Mouse (Mus musculus): Measurements from ENCODE around the gene Lrrc45. TPM values are rescaled to one million over a fixed set of nuclear protein-coding genes. Genes with fewer than 3 reads are reported as not detected.
A peak's percentile ranks its signal among the peaks of the same experiment; 100 is the strongest.
"Not testable (repeated sequence)": the region's sequence is repeated elsewhere in the genome, so short reads cannot be mapped to it uniquely, and the experiment has no call there.

Gene Lrrc45
- 64.5 and 72.9 TPM in 2 replicates for polyA plus RNA-seq (2015; fragmentation: Nextera tagmentation; extraction: Ambion mirVana)

DNA sequence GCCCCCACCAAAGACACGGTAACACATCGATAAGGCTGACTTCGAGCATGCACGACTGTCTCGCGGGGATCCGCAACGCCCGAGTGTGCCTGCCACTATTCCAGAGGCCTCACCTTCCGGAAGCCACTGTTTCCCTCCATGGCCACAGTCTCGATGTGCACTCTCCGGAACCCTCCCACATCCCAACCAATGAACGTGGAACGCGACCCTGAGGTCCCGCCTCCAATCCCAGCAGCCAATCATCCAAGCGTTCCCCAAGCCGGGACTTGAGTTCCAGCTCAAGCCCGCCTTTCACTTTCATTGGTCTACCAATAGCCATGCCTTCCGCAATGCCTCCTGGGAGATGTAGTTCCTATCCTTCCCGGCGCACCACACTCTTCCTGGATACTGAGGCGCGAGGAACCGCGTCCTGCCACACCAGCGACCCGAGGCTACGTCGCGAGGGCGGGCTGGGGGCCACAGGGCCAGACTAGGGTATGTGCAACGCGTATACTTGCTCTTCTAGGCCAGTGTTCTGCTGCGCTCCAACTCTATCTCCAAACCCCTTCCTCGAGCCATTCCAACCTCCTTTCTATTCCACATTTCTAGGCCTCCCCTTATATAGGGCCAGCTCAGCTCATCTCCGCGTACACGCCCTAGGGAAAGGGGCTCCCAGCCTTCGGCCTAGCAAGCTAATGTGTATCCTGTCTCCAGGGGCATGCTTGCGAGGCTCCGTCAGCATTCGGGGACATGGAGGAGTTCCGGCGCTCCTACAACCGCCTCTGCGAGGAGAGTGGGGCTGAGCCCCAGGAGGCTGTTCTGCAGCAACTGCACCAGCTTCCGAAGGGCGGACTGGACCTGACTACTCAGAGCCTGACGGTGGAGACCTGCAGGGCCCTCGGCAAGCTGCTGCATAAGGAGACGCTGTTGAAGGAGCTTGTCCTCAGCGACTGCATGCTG is at the start of gene Lrrc45, which contains the start of gene Cenpx:
Lrrc45 (plus strand) TSS at position 346 of the 939 bp plus-strand sequence.
Cenpx (minus strand) TSS at position 159 of the 939 bp plus-strand sequence.
- Histone ChIP-seq H3K4me2 (peak within 1 kb of the TSS; percentile 92), H3K4me1 (peaks cover 32% of the 10 kb centered on the region), H3K9ac (peak within 1 kb of the TSS; percentile 84), H3K36me3 (ENCODE audit: poor library complexity, severe bottlenecking) (peaks cover 60% of the 10 kb centered on the region), H3K27ac (peak within 1 kb of the TSS; percentile 67), H3K4me3 (peak within 1 kb of the TSS; percentile 63), H3K9me3 (replicated peaks) (no peaks in the 10 kb centered on the region), H3K27me3 (no peaks in the 10 kb centered on the region)
- 4% methylated on average over 53 of the region's 53 CpGs for WGBS
- peak; percentile 98 for ATAC-seq

DNA sequence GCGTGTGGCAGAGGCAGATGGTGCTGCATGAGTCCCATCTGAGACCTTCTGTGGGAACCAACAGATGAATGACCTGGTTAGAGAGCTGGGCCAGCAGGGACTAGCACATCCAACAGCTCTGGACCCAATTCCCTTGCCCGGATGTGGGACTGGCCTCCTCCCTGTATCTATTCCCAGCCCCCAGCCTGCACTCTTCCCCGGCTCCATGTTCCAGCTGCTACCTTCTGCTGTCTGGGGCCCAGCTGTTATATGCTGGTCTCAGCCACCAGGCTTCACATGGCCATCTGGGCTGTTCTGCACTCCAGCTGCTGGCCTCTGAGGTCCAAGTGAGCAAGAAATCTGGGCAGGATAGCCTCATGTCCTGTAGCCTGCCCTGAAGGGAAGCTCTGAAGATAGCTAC is 48.3 kb upstream of the Lrrc45 start:
- Histone ChIP-seq H3K27me3 (peaks cover 52% of the 10 kb centered on the region), H3K4me1 (peaks cover 10% of the 10 kb centered on the region), H3K27ac (no peak overlapping the region), H3K4me2 (no peak overlapping the region), H3K36me3 (ENCODE audit: poor library complexity, severe bottlenecking) (no peaks in the 10 kb centered on the region), H3K9ac (no peak overlapping the region), H3K4me3 (no peak overlapping the region), H3K9me3 (replicated peaks) (no peaks in the 10 kb centered on the region)
- no peak for ATAC-seq
- WGBS, result 87% methylated on average over 3 of the region's 3 CpGs

DNA sequence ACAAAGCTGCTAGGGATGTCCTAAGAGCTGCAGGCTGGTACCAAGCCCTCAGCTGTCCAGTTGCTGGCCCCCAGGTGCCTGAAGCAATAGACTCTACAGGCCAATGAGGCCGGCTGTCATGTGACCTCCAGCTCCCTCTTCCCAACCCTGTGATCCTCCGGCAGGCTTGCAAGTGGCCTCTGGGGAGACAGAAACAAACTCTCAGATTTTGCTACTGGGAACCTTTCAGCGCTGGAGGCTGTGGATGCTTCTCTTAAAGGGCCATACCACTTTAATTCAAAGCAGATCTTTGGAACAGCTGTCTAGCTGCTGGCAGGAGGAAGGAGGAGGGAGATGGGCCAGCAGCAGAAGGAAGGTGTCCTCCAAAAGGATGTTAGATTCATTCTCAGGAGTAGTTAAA is 47.1 kb upstream of the Lrrc45 start:
- Histone ChIP-seq H3K9ac (no peak overlapping the region), H3K4me3 (no peak overlapping the region), H3K4me1 (no peaks in the 10 kb centered on the region), H3K36me3 (ENCODE audit: poor library complexity, severe bottlenecking) (no peaks in the 10 kb centered on the region), H3K9me3 (replicated peaks) (no peaks in the 10 kb centered on the region), H3K27ac (no peak overlapping the region), H3K27me3 (peaks cover 40% of the 10 kb centered on the region), H3K4me2 (no peak overlapping the region)
- ATAC-seq, result no peak
- WGBS, result 12% methylated on average over 3 of the region's 3 CpGs

DNA sequence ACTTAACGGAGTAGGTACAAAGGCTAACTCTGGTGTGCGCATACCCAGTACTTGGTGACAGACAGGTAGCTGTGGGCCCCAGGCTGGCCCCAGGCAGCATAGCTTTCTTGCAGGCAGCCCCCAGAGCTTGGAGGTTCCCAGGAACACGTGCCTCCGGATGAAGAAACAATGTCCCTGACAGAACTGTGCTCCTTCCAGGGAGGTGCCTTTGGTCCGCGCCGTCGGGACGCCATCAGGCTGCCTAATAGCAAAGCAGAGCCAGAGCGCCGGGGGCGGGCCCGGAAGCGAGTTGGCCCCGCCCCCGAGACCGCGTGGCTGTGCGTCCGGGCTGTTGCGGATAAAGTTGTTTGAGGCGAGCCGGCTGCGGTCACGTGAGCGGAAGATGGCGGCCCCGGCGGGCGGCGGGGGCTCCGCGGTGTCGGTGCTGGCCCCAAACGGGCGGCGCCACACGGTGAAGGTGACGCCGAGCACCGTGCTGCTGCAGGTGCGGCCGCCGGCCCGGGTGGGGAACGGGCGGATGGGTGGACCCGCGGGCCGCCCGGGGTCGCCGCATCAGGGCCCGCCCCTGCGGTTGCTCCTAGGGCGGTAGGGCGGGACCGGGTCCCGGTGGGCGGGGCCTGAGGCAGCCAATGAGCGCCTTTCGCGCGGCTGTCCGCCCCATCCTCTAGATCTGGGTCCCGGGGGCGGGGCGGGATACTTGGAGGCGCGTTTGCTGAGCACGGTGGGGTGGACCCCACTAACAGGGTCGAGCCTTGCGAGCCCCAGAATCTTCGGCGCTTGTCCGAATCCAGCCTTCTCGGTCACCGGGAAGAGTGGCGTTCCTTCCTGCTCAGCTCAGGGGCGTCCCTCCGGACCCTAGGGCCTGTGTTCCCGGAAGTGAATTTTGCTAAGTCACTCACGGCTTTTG is 40.8 kb upstream of the Lrrc45 start, which contains the start of gene Aspscr1:
Aspscr1 (plus strand) TSS at position 287 of the 907 bp plus-strand sequence.
- peak; percentile 97 for ATAC-seq

DNA sequence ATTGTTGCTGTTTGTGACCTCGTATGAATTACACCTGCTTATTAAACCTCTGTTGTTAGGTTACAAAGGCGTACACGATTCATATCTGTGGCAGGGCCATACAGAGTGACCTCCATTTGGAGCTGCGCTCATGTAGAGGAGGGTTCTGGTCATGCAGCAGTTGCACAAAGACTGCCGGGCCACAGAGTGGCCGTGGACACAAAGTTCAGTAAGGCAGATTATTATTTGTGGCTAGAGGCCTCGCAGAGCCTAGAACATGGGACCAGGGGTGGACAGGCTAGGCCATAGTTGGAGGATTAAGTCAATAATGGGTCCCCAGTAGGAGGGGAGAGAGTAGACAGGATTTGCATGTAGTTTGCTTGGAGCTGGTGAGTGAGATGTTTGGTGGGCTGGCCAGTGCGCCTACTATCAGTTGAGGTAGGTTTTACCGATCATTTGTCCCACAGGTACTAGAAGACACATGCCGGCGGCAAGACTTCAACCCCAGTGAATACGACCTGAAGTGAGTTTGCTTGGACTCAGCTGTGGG is 40.1 kb upstream of the Lrrc45 start:
- WGBS, result 40% methylated on average over 12 of the region's 12 CpGs
- H3K4me1 ChIP-seq, result peaks cover 18% of the 10 kb centered on the region
- peak overlapping the region; percentile 95 for H3K4me2 ChIP-seq
- peak overlapping the region; percentile 75 for H3K4me3 ChIP-seq
- peak overlapping the region; percentile 80 for H3K9ac ChIP-seq
- peak overlapping the region; percentile 59 for H3K27ac ChIP-seq
- peak; percentile 39 for ATAC-seq
- no peaks in the 10 kb centered on the region for H3K27me3 ChIP-seq
- H3K9me3 ChIP-seq (replicated peaks), result no peaks in the 10 kb centered on the region
- H3K36me3 ChIP-seq (ENCODE audit: poor library complexity, severe bottlenecking), result peaks cover 23% of the 10 kb centered on the region

More for the DNA sequence above, 40.8 kb upstream of the Lrrc45 start, which contains the start of gene Aspscr1:
- peak within 1 kb of the TSS; percentile 78 for H3K27ac ChIP-seq
- H3K4me1 ChIP-seq, result peaks cover 18% of the 10 kb centered on the region
- H3K9ac ChIP-seq, result peak within 1 kb of the TSS; percentile 80
- H3K4me2 ChIP-seq, result peak within 1 kb of the TSS; percentile 95
- 2% methylated on average over 67 of the region's 83 CpGs for WGBS
- H3K36me3 ChIP-seq (ENCODE audit: poor library complexity, severe bottlenecking), result peaks cover 16% of the 10 kb centered on the region
- peak within 1 kb of the TSS; percentile 75 for H3K4me3 ChIP-seq
- no peaks in the 10 kb centered on the region for H3K9me3 ChIP-seq (replicated peaks)
- H3K27me3 ChIP-seq, result no peaks in the 10 kb centered on the region

- ATAC-seq; H3K4me2 ChIP-seq; H3K27me3 ChIP-seq; H3K9ac ChIP-seq; H3K9me3 ChIP-seq (replicated peaks); H3K27ac ChIP-seq; H3K4me3 ChIP-seq: not testable (repeated sequence)
- peaks cover 18% of the 10 kb centered on the region for H3K4me1 ChIP-seq
- H3K36me3 ChIP-seq (ENCODE audit: poor library complexity, severe bottlenecking), result peaks cover 45% of the 10 kb centered on the region
- WGBS, result 80% methylated on average over 4 of the region's 5 CpGs
Measured at GRCm38 (mm10) chr11:120675875-120676274, 37.9 kb upstream of the Lrrc45 start.

- Histone ChIP-seq H3K36me3 (ENCODE audit: poor library complexity, severe bottlenecking) (peaks cover 52% of the 10 kb centered on the region), H3K9ac (0 out of 2 replicates have a peak overlapping the region, but pooled peaks have one; percentile 2), H3K9me3 (replicated peaks) (no peaks in the 10 kb centered on the region), H3K4me1 (peaks cover 18% of the 10 kb centered on the region), H3K27me3 (no peaks in the 10 kb centered on the region), H3K4me2 (no peak overlapping the region), H3K27ac (no peak overlapping the region), H3K4me3 (no peak overlapping the region)
- 97% methylated on average over 4 of the region's 4 CpGs for WGBS
- no peak for ATAC-seq
Measured at GRCm38 (mm10) chr11:120676951-120677350, 36.8 kb upstream of the Lrrc45 start.

DNA sequence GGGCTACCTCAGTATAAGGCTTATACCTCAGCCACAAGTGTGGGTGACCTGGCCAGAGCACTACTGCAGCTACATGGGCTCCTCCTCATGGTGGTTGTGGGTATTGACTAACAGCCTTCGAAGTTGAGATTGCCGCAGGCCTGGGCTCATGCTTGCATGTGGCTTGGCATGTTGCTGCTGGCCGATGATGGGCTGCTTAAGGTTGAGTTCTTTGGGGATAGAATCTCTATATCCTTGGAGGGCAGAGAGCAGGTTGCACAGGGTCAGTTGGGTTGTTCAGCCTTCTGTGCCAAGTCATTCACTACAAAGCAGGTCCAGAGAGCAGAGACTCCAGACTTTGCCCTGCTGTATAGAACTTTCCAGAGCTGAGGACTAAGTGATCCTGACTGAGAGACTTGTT is 33.8 kb upstream of the Lrrc45 start:
- 79% methylated on average over 3 of the region's 3 CpGs for WGBS
- no peak overlapping the region for H3K4me2 ChIP-seq
- no peaks in the 10 kb centered on the region for H3K9me3 ChIP-seq (replicated peaks)
- no peak overlapping the region for H3K4me3 ChIP-seq
- no peak for ATAC-seq
- H3K4me1 ChIP-seq, result no peaks in the 10 kb centered on the region
- no peak overlapping the region for H3K27ac ChIP-seq
- no peaks in the 10 kb centered on the region for H3K27me3 ChIP-seq
- H3K36me3 ChIP-seq (ENCODE audit: poor library complexity, severe bottlenecking), result peaks cover 61% of the 10 kb centered on the region
- H3K9ac ChIP-seq, result no peak overlapping the region

DNA sequence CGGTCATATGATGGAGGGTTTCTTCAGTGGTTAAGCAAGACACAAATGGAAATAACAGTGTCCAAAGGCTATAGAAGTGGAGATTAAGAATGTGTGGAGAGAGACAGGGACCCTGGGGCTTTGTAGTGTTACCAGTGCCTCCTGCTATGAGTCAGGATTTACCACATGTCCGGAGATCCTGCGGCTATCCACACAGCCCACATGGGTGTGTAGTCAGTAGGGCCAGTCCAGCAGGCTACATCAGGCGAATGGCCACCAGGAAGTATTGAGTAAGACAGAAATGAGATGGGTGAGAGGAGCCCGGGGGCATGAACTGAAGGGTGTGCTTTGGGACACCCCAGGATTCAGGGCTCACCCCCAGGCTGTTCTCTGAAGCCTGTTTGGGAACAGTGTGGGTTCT is 31.0 kb upstream of the Lrrc45 start:
- no peak for ATAC-seq
- WGBS, result 97% methylated on average over 5 of the region's 5 CpGs
- no peak overlapping the region for H3K27ac ChIP-seq
- H3K4me1 ChIP-seq, result no peaks in the 10 kb centered on the region
- H3K36me3 ChIP-seq (ENCODE audit: poor library complexity, severe bottlenecking), result peaks cover 68% of the 10 kb centered on the region
- no peaks in the 10 kb centered on the region for H3K9me3 ChIP-seq (replicated peaks)
- H3K9ac ChIP-seq, result no peak overlapping the region
- no peak overlapping the region for H3K4me2 ChIP-seq
- H3K4me3 ChIP-seq, result no peak overlapping the region
- H3K27me3 ChIP-seq, result no peaks in the 10 kb centered on the region

DNA sequence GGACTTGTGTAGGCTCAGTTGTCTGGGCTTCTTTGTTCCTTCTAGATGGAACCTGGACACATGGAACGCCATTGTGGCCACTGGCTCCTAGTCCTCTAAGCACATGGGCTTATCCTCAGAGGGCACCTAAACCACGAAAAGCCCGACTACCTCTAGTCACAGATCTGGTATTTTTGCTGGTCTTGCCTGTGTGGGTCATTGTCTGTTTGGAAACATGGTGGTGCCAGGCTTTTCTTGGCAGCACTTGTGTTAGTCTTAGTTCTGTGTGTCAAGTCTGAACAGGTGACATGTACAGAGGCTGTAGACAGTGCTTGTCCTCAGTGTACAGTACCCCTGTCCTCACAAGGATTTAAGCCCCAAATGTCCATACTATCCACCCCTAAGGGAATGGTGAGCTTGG is 30.2 kb upstream of the Lrrc45 start:
- Histone ChIP-seq H3K27ac (no peak overlapping the region), H3K4me1 (no peaks in the 10 kb centered on the region), H3K36me3 (ENCODE audit: poor library complexity, severe bottlenecking) (peaks cover 68% of the 10 kb centered on the region), H3K9me3 (replicated peaks) (no peaks in the 10 kb centered on the region), H3K4me3 (no peak overlapping the region), H3K4me2 (no peak overlapping the region), H3K27me3 (no peaks in the 10 kb centered on the region), H3K9ac (no peak overlapping the region)
- ATAC-seq, result no peak
- 89% methylated on average over 3 of the region's 3 CpGs for WGBS

DNA sequence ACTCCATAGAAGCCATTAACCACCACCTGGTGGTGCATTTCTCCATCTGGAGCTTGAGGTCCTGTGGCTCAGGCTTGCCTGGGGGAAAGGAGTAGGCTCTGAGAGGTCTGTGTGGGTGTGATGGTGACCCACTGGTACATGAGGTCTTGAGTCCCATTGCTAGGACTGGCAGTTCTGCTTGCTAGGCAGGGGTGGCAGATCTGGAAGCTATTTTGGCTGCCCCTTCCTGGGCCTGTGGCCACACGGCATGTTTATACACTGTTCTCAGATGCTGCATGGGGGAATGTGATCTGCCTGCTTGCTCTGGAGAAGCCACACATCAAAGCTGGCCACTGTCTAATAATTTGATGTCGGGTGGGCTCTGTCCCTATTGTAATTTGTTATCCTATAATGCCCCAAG is 29.6 kb upstream of the Lrrc45 start:
- WGBS, result 96% methylated on average over 2 of the region's 2 CpGs
- no peaks in the 10 kb centered on the region for H3K9me3 ChIP-seq (replicated peaks)
- H3K27me3 ChIP-seq, result no peaks in the 10 kb centered on the region
- no peak overlapping the region for H3K4me2 ChIP-seq
- no peak overlapping the region for H3K27ac ChIP-seq
- no peak for ATAC-seq
- H3K36me3 ChIP-seq (ENCODE audit: poor library complexity, severe bottlenecking), result peaks cover 68% of the 10 kb centered on the region
- no peaks in the 10 kb centered on the region for H3K4me1 ChIP-seq
- H3K4me3 ChIP-seq, result no peak overlapping the region
- H3K9ac ChIP-seq, result no peak overlapping the region

Measured in forebrain, embryonic 13.5 days (tissue).